Mouse (Mus musculus) small intestine, adult 2 months (tissue): ENCODE data around the gene Fam219b. TPM values are rescaled to one million over a fixed set of nuclear protein-coding genes. Genes with fewer than 3 reads are reported as not detected.

Experiments
- H3K27ac ChIP-seq: fragments of 200-500 bp; 2 replicates; pipeline ENCODE4 v1.5.1; 2012; ENCODE audit warnings: low read depth, low read length, control low read depth, inconsistent platforms; ENCODE audit not compliant: insufficient read depth
- H3K27me3 ChIP-seq: fragments of 200-500 bp; 2 replicates; pipeline ENCODE4 v1.6.1; 2012; ENCODE audit warnings: mild to moderate bottlenecking, moderate library complexity, low read length, inconsistent platforms; ENCODE audit not compliant: control insufficient read depth, insufficient read depth
- H3K36me3 ChIP-seq: fragments of 200-500 bp; 2 replicates; pipeline ENCODE4 v1.6.1; 2012; ENCODE audit warnings: mild to moderate bottlenecking, low read length, control low read depth, inconsistent platforms; ENCODE audit not compliant: control insufficient read depth, insufficient read depth
- H3K4me1 ChIP-seq: fragments of 200-500 bp; 2 replicates; pipeline ENCODE4 v1.6.1; 2012; ENCODE audit warnings: low read length, inconsistent platforms, mixed read lengths; ENCODE audit not compliant: control insufficient read depth, insufficient read depth, insufficient read length
- H3K4me3 ChIP-seq: fragments of 200-500 bp; 2 replicates; pipeline ENCODE4 v1.5.1; 2012; ENCODE audit warnings: low read depth, mild to moderate bottlenecking, control low read depth, inconsistent platforms, low read length, moderate library complexity
- CTCF ChIP-seq: fragments of 200-500 bp; IDR thresholded peaks from 2 replicates; pipeline ENCODE4 v1.5.1; 2012; ENCODE audit warnings: low read depth, mild to moderate bottlenecking, control low read depth, inconsistent platforms, low read length, moderate library complexity, mixed read lengths; ENCODE audit not compliant: insufficient replicate concordance, insufficient read length; ENCODE audit errors: extremely low read depth
- POLR2A ChIP-seq: fragments of 200-500 bp; IDR thresholded peaks from 2 replicates; pipeline ENCODE4 v1.6.1; 2012; ENCODE audit warnings: low read depth, mild to moderate bottlenecking, control low read depth, inconsistent platforms, low read length, moderate library complexity
- WGBS: fragments of 180-500 bp; shearing (Covaris S2); methylation state at CpG from one replicate; pipeline ENCODE4 v1.1.7; 2018; 5-methylcytosine and 5-hydroxymethylcytosine counted together
- polyA plus RNA-seq: library from polyadenylated mRNA; depleted of rRNA; stranded (reverse); fragments of >200 nt; gene quantifications from 2 replicates; pipeline ENCODE4 v1.2.3, GENCODE M21; 2012

The Fam219b gene
- polyA plus RNA-seq, 1 experiment = 8.2 TPM

DNA sequence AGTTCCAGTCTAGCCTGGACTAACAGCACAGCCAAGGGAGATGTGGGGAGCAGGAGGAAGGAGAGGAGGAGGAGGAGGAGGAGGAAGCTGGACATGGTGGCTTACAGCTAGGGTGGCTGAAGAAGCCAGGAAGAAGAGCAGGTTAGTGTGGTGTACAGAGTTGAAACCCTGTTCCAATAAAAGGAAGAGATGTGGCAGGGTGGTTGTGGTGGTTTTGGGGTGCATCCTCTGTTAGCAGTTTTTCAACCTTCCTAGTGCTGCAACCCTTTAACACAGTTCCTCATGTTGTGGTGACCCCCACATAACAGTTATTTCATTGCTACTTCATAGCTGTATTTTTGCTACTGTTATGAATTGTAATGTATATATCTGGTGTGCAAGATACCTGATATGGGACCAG lies 12.9 kb upstream of the Fam219b start:
- Histone ChIP-seq H3K4me1 (peaks cover 3% of the 10 kb centered on the region; the same call in 1 of the 2 replicates), H3K27ac (no peak overlapping the region), H3K4me3 (no peak overlapping the region), H3K27me3 (no peaks in the 10 kb centered on the region), H3K36me3 (peaks cover 8% of the 10 kb centered on the region)
- no peak for TF ChIP-seq POLR2A
- TF ChIP-seq CTCF = no peak

DNA sequence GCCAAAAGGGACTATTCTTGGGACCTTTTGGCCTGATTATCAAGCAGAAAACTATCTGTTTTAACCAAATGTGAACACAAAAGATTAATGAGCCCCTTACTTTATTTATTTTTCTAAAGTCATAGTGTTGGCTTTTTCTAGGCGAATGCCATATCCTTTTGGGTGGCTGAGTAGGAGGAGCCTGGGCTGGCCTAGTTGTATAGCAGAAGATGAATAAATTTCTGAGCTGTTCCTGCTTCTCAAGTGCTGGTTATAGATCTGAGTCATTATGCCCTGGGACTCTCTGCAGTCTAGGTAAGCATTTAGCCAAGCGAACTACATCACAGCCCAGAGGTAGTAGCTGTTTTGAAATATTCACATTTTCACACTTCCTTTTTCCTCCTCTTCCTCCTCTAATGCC lies 11.8 kb upstream of the Fam219b start:
- Histone ChIP-seq H3K27me3 (no peaks in the 10 kb centered on the region), H3K27ac (no peak overlapping the region), H3K36me3 (peaks cover 13% of the 10 kb centered on the region), H3K4me1 (peaks cover 3% of the 10 kb centered on the region; the same call in 1 of the 2 replicates), H3K4me3 (no peak overlapping the region)
- TF ChIP-seq POLR2A (no peak), CTCF (no peak)
- WGBS = 34% methylated on average over 2 of the region's 2 CpGs

DNA sequence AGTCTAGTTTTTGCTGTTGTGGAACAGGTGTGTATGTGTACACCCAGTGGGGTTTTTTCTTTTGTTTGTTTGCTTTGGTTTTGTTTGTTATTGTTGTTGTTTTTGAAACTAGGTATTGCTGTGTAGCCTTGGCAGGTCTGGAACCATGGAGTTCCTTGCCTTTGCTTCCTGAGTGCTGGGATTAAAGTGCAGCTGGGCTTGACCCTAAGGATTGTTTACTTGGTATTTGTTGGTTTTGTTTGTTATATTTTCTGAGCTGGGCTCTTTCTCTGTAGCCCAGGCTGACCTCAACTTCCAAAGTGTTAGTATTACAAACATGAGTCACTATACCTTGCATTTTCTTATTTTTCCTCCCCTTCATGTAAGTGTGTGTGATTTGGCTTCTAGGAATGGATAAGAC lies 10.9 kb upstream of the Fam219b start:
- H3K27me3 ChIP-seq = no peaks in the 10 kb centered on the region
- no peak for TF ChIP-seq POLR2A
- no peak for TF ChIP-seq CTCF
- no peak overlapping the region for H3K4me3 ChIP-seq
- H3K27ac ChIP-seq = no peak overlapping the region
- H3K36me3 ChIP-seq = peaks cover 20% of the 10 kb centered on the region
- H3K4me1 ChIP-seq = peaks cover 3% of the 10 kb centered on the region; the same call in 1 of the 2 replicates

DNA sequence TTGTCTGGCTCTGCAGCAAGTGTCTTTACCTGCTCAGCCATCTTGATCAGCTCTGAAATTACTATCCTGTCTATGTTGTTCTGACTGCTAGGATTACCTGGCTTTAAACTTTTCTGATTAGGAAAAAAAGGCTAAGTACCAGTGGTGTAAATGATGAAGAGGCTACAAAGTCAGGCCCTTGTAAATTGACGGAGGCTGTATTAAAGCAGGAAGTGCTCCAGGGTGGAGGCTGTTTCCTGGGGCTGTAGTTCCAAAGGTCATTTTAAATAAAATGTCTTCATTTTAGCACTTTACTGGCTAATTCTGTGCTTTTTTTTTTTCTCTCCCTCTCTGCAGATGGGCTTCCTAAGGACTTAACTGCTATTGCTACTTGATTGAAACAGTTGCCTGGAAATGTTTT lies 5.4 kb upstream of the Fam219b start:
- no peak for TF ChIP-seq POLR2A
- TF ChIP-seq CTCF = no peak
- peaks cover 45% of the 10 kb centered on the region for H3K36me3 ChIP-seq
- no peaks in the 10 kb centered on the region for H3K27me3 ChIP-seq
- WGBS = 27% methylated on average over 1 of the region's 1 CpGs
- H3K4me3 ChIP-seq = no peak overlapping the region
- H3K4me1 ChIP-seq = peaks cover 3% of the 10 kb centered on the region; the same call in 1 of the 2 replicates
- H3K27ac ChIP-seq = no peak overlapping the region

DNA sequence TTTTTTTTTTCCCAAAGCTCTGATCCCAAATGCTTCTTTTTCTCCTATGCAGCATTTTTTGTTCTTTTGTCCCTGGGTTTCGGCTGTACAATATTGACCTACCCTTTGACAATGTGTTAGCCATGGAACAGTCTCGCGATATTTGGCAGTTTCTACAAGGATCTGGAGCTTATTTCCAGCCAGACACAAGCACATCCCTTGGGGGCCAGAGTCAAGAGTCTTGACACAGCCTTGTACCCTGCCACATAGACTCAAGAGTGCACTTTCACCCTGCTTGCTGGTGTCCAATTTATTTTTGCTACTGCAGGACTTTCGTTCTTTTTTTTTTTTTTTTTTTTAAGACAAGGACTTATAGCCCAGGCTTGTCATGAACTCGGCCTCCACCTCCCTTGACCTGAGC lies 966 bp upstream of the Fam219b start:
- Histone ChIP-seq H3K4me1 (peaks cover 6% of the 10 kb centered on the region; the same call in 1 of the 2 replicates), H3K27ac (no peak overlapping the region), H3K27me3 (no peaks in the 10 kb centered on the region), H3K4me3 (no peak overlapping the region), H3K36me3 (peaks cover 36% of the 10 kb centered on the region)
- WGBS = 79% methylated on average over 5 of the region's 5 CpGs
- TF ChIP-seq CTCF (no peak), POLR2A (no peak)

DNA sequence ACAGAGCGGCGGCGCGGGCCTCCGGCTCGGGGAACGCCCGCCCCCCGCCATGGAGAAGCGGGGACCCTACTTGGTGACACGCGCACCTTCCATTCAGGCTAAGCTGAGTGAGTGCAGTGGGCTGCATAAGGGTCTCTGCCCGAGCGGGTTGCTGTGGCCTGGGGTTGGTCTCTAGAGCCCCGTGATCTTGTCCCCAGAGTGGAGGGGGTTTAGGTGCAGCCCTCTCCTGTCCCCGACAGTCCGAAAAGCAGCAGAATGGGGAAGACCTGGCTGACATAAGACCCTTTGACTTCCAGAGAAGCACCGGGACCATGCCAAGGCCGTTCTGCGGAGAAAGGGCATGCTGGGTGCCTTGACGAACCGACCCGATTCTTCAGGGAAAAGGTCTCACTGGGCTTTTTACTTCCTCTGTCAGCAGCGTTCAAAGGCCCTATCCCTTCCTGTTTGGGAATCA lies 427 bp downstream of the Fam219b start:
- peak overlapping the region; percentile 91 for H3K4me3 ChIP-seq
- peak overlapping the region; percentile 32 for H3K27ac ChIP-seq
- TF ChIP-seq POLR2A = no peak
- TF ChIP-seq CTCF = no peak
- H3K36me3 ChIP-seq = peaks cover 35% of the 10 kb centered on the region
- under 1% methylated on average over 24 of the region's 24 CpGs for WGBS
- peaks cover 6% of the 10 kb centered on the region; the same call in 1 of the 2 replicates for H3K4me1 ChIP-seq
- no peaks in the 10 kb centered on the region for H3K27me3 ChIP-seq

DNA sequence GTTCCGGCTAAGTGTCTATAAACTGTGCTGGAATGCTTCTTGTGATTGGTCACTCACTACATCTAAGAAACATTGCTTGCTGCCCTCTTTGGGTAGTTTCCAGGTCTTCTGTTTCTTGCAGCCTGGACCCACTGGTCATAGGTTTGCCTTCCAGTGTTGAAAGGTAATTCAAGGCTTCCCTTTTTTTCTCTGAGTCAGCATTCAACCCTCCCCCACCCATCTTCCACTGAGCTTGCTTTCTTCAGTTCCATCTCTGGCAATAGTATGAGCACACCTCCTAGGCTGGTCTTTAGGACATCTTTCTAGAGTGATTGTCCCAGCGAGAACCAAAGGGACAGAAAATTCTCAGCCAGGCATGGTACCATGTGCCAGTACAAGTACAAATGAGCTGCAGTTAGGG lies 2.2 kb downstream of the Fam219b start:
- 89% methylated on average over 2 of the region's 2 CpGs for WGBS
- no peaks in the 10 kb centered on the region for H3K27me3 ChIP-seq
- H3K27ac ChIP-seq = no peak overlapping the region
- H3K4me1 ChIP-seq = peaks cover 6% of the 10 kb centered on the region; the same call in 1 of the 2 replicates
- peaks cover 39% of the 10 kb centered on the region for H3K36me3 ChIP-seq
- no peak for TF ChIP-seq CTCF
- no peak for TF ChIP-seq POLR2A
- H3K4me3 ChIP-seq = no peak overlapping the region

DNA sequence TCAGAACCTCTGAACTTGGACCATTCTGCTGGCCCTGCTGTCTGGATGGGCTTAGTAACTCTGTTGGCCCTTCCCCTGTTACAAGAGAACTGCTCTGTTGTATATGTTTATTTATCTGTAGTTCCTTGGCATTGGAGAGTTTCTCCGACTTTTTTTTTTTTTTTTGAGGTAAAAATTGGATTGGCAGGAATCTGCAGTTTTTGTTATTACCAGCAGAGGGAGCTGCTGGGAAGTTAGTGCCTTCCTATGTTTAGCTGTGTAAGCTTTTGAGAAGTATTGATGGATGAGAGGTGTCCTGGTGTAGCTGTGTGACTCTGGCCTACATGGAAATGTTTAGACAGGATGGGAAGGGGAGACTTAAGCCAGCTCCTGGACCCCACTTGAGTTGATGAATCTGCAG lies 4.0 kb downstream of the Fam219b start:
- H3K36me3 ChIP-seq = peaks cover 54% of the 10 kb centered on the region
- no peak for TF ChIP-seq CTCF
- TF ChIP-seq POLR2A = no peak
- 0% methylated on average over 1 of the region's 1 CpGs for WGBS

More for the DNA sequence above, 4.0 kb downstream of the Fam219b start:
- Histone ChIP-seq H3K4me3 (no peak overlapping the region), H3K27ac (no peak overlapping the region), H3K27me3 (no peaks in the 10 kb centered on the region), H3K4me1 (peaks cover 6% of the 10 kb centered on the region; the same call in 1 of the 2 replicates)
